Mouse (Mus musculus) heart, embryonic 14.5 days (tissue): ENCODE data around the gene Olfr1040. TPM values are rescaled to one million over a fixed set of nuclear protein-coding genes. Genes with fewer than 3 reads are reported as not detected.
"Not testable (repeated sequence)": the region's sequence is repeated elsewhere in the genome, so short reads cannot be mapped to it uniquely, and the experiment has no call there.

Experiments
- ATAC-seq: fragments of 200-750 bp; cut with Nextera tagmentation; 2 replicates; pipeline ENCODE4 v1.8.0; 2017; ENCODE audit warnings: low read depth, moderate TSS enrichment; ENCODE audit not compliant: insufficient number of reproducible peaks, insufficient read depth, low FRiP score
- H3K27ac ChIP-seq, 2 experiments: fragments of 200-500 bp in 1 of 2; fragments of 300-500 bp in 1 of 2; sonication (generic) in 1 of 2; replicated peaks in 1 of 2; 2 replicates each; pipeline ENCODE4 v1.5.1; 2012 to 2014; ENCODE audit warnings: low read depth in 2 of 2, low read length in 2 of 2, control low read depth in 1 of 2, mild to moderate bottlenecking in 1 of 2, mixed read lengths in 1 of 2; ENCODE audit not compliant: control insufficient read depth in 1 of 2, insufficient read depth in 1 of 2
- H3K27me3 ChIP-seq: fragments of 300-500 bp; sonication (generic); 2 replicates; pipeline ENCODE4 v1.6.1; 2014; ENCODE audit warnings: mild to moderate bottlenecking, low read length, control low read depth; ENCODE audit not compliant: control insufficient read depth, insufficient read depth
- H3K36me3 ChIP-seq: fragments of 300-500 bp; sonication (generic); 2 replicates; pipeline ENCODE4 v1.6.1; 2014; ENCODE audit warnings: mild to moderate bottlenecking, control low read depth, low read length, mixed read lengths; ENCODE audit not compliant: control insufficient read depth, insufficient read depth
- H3K4me1 ChIP-seq, 2 experiments: fragments of 200-500 bp in 1 of 2; fragments of 300-500 bp in 1 of 2; sonication (generic) in 1 of 2; 2 replicates each; pipeline ENCODE4 v1.6.1; 2012 to 2014; ENCODE audit warnings: low read length in 2 of 2, control low read depth in 1 of 2, mixed read lengths in 1 of 2; ENCODE audit not compliant: control insufficient read depth in 2 of 2, insufficient read depth in 2 of 2
- H3K4me2 ChIP-seq: fragments of 300-500 bp; sonication (generic); 2 replicates; pipeline ENCODE4 v1.6.1; 2014; ENCODE audit warnings: mild to moderate bottlenecking, low read length
- H3K4me3 ChIP-seq, 2 experiments: fragments of 200-500 bp in 1 of 2; fragments of 300-500 bp in 1 of 2; sonication (generic) in 1 of 2; 2 replicates each; pipeline ENCODE4 v1.5.1; 2012 to 2014; ENCODE audit warnings: low read length in 2 of 2, mild to moderate bottlenecking in 2 of 2, control low read depth in 1 of 2, low read depth in 1 of 2, moderate library complexity in 1 of 2; ENCODE audit not compliant: control insufficient read depth in 1 of 2, insufficient read depth in 1 of 2
- H3K9ac ChIP-seq: fragments of 300-500 bp; sonication (generic); 2 replicates; pipeline ENCODE4 v1.6.1; 2014; ENCODE audit warnings: mild to moderate bottlenecking, low read length
- H3K9me3 ChIP-seq: fragments of 300-500 bp; sonication (generic); 2 replicates; pipeline ENCODE4 v1.6.1; 2016; ENCODE audit warnings: low read length, control low read depth; ENCODE audit not compliant: control insufficient read depth
- WGBS: fragments of 180-500 bp; shearing (Covaris S2); extraction: QIAGEN DNeasy Blood & Tissue Kit; methylation state at CpG from one replicate; pipeline ENCODE4 v1.1.7; 2014; 5-methylcytosine and 5-hydroxymethylcytosine counted together
- polyA plus RNA-seq: library from polyadenylated mRNA; unstranded; fragments of >200 nt; fragmentation: Nextera tagmentation; extraction: Ambion mirVana; gene quantifications from 2 replicates; pipeline ENCODE4 v1.2.1, GENCODE M21; 2014

Olfr1040 gene
- polyA plus RNA-seq, result not detected in 2 replicates

GRCm38 (mm10) chr2:86146632-86147031 lies at the start of gene Olfr1040:
Gene Olfr1040, minus strand, starts transcription at chr2:86146732.
- no peak within 1 kb of the TSS for H3K4me3 ChIP-seq
- WGBS, result 58% methylated on average over 1 of the region's 1 CpGs

GRCm38 (mm10) chr2:86195863-86196262 lies 49.3 kb upstream of the Olfr1040 start:
- 39% methylated on average over 1 of the region's 1 CpGs for WGBS
- Histone ChIP-seq H3K36me3 (no peaks in the 10 kb centered on the region), H3K27ac (no peak overlapping the region), H3K9ac (no peak overlapping the region), H3K4me2 (no peak overlapping the region), H3K27me3 (no peaks in the 10 kb centered on the region), H3K4me3 (no peak overlapping the region), H3K9me3 (no peaks in the 10 kb centered on the region), H3K4me1 (no peaks in the 10 kb centered on the region)
- no peak for ATAC-seq

More at GRCm38 (mm10) chr2:86146632-86147031, at the start of gene Olfr1040:
- H3K9me3 ChIP-seq, result no peaks in the 10 kb centered on the region
- no peak for ATAC-seq
- no peaks in the 10 kb centered on the region for H3K36me3 ChIP-seq
- no peak within 1 kb of the TSS for H3K9ac ChIP-seq
- H3K4me2 ChIP-seq, result no peak within 1 kb of the TSS
- no peaks in the 10 kb centered on the region for H3K27me3 ChIP-seq
- no peaks in the 10 kb centered on the region for H3K4me1 ChIP-seq
- no peak within 1 kb of the TSS for H3K27ac ChIP-seq

- no peaks in the 10 kb centered on the region for H3K9me3 ChIP-seq
- H3K9ac ChIP-seq, result no peak within 1 kb of the TSS
- no peak within 1 kb of the TSS for H3K4me3 ChIP-seq
- no peak within 1 kb of the TSS for H3K27ac ChIP-seq
- ATAC-seq, result no peak
- no peaks in the 10 kb centered on the region for H3K27me3 ChIP-seq
- H3K36me3 ChIP-seq, result no peaks in the 10 kb centered on the region
- H3K4me2 ChIP-seq, result no peak within 1 kb of the TSS
- H3K4me1 ChIP-seq, result no peaks in the 10 kb centered on the region
Observed at GRCm38 (mm10) chr2:86185583-86185982, 39.1 kb upstream of the Olfr1040 start, which contains the start of gene Olfr52. Gene Olfr52, minus strand, starts transcription at chr2:86185683.

GRCm38 (mm10) chr2:86179950-86180349 lies 33.4 kb upstream of the Olfr1040 start:
- no peak overlapping the region for H3K4me3 ChIP-seq
- H3K36me3 ChIP-seq, result no peaks in the 10 kb centered on the region
- no peaks in the 10 kb centered on the region for H3K4me1 ChIP-seq
- H3K9ac ChIP-seq, result no peak overlapping the region
- no peak overlapping the region for H3K4me2 ChIP-seq
- no peaks in the 10 kb centered on the region for H3K27me3 ChIP-seq
- ATAC-seq, result no peak
- H3K9me3 ChIP-seq, result no peaks in the 10 kb centered on the region
- WGBS, result 64% methylated on average over 3 of the region's 3 CpGs
- no peak overlapping the region for H3K27ac ChIP-seq

GRCm38 (mm10) chr2:86177720-86178119 lies 31.2 kb upstream of the Olfr1040 start, which contains the start of gene Olfr1044:
Gene Olfr1044, minus strand, starts transcription at chr2:86177820.
- Histone ChIP-seq H3K4me3 (no peak within 1 kb of the TSS), H3K4me2 (no peak within 1 kb of the TSS), H3K4me1 (no peaks in the 10 kb centered on the region), H3K36me3 (no peaks in the 10 kb centered on the region), H3K27ac (no peak within 1 kb of the TSS), H3K9me3 (no peaks in the 10 kb centered on the region), H3K27me3 (no peaks in the 10 kb centered on the region), H3K9ac (no peak within 1 kb of the TSS)
- ATAC-seq, result no peak

GRCm38 (mm10) chr2:86175422-86175821 lies 28.9 kb upstream of the Olfr1040 start:
- 75% methylated on average over 7 of the region's 7 CpGs for WGBS
- H3K9me3 ChIP-seq, H3K9ac ChIP-seq, H3K4me2 ChIP-seq, H3K27ac ChIP-seq, H3K36me3 ChIP-seq, H3K4me1 ChIP-seq, H3K4me3 ChIP-seq, ATAC-seq, H3K27me3 ChIP-seq: not testable (repeated sequence)

- no peaks in the 10 kb centered on the region for H3K27me3 ChIP-seq
- no peaks in the 10 kb centered on the region for H3K9me3 ChIP-seq
- H3K27ac ChIP-seq, result no peak within 1 kb of the TSS
- 82% methylated on average over 2 of the region's 2 CpGs for WGBS
- ATAC-seq, result no peak
- H3K4me1 ChIP-seq, result 0 out of 4 replicates have a peak, but pooled peaks cover 0 to 5% of the 10 kb centered on the region in 2 experiments
- H3K4me3 ChIP-seq, result no peak within 1 kb of the TSS
- no peak within 1 kb of the TSS for H3K4me2 ChIP-seq
- H3K9ac ChIP-seq, result no peak within 1 kb of the TSS
- H3K36me3 ChIP-seq, result no peaks in the 10 kb centered on the region
Observed at GRCm38 (mm10) chr2:86167422-86167821, 20.9 kb upstream of the Olfr1040 start, which contains the start of gene Olfr1043. Gene Olfr1043, minus strand, starts transcription at chr2:86167522.

GRCm38 (mm10) chr2:86161738-86162137 lies 15.2 kb upstream of the Olfr1040 start, which contains the start of gene Olfr1042:
Gene Olfr1042, minus strand, starts transcription at chr2:86161838.
- Histone ChIP-seq H3K9ac (no peak within 1 kb of the TSS), H3K4me2 (no peak within 1 kb of the TSS), H3K4me1 (no peaks in the 10 kb centered on the region), H3K9me3 (no peaks in the 10 kb centered on the region), H3K4me3 (no peak within 1 kb of the TSS), H3K27me3 (no peaks in the 10 kb centered on the region), H3K36me3 (no peaks in the 10 kb centered on the region), H3K27ac (no peak within 1 kb of the TSS)
- WGBS, result 81% methylated on average over 2 of the region's 2 CpGs
- no peak for ATAC-seq
